15 mouse cellular contexts compared by ENCODE assay signal in genomic region chr19:45516264-45516663, GRCm38 (mm10). TPM values are rescaled to one million over a fixed set of nuclear protein-coding genes. Genes with fewer than 3 reads are reported as not detected.
DNase-seq lines count a peak whose midpoint lies in the region; ATAC-seq lines count a peak whose summit lies in the region.
"Had no signal": no experiment of that assay in that cellular context is flagged by ENCODE, and none has a peak within 500 bp of the region (broad histone marks: within the 10 kb centered on the region; RNA-seq: fewer than 3 reads in every experiment).

No protein-coding gene starts in this region.

- no peaks in the 10 kb centered on the region for H3K9me3 ChIP-seq in midbrain, embryonic 14.5 days (ENCODE audit: control insufficient read depth, low read length)
- H3K9me3 ChIP-seq: embryonic facial prominence, embryonic 10.5 days; embryonic facial prominence, embryonic 12.5 days; forebrain, embryonic 13.5 days; forebrain, embryonic 15.5 days had no signal

- no peak overlapping the region for H3K4me2 ChIP-seq in midbrain, embryonic 14.5 days (ENCODE audit: low read length)
- H3K4me2 ChIP-seq: embryonic facial prominence, embryonic 12.5 days; forebrain, embryonic 13.5 days; forebrain, embryonic 15.5 days had no signal

- no peaks in the 10 kb centered on the region for H3K4me1 ChIP-seq in midbrain, embryonic 14.5 days (ENCODE audit: control insufficient read depth, insufficient read depth, low read length)
- H3K4me1 ChIP-seq: embryonic facial prominence, embryonic 10.5 days; embryonic facial prominence, embryonic 12.5 days had no signal

- no peaks in the 10 kb centered on the region for H3K27me3 ChIP-seq in midbrain, embryonic 14.5 days (ENCODE audit: control insufficient read depth, insufficient read depth, low read length)
- H3K27me3 ChIP-seq: embryonic facial prominence, embryonic 12.5 days; forebrain, embryonic 13.5 days; forebrain, embryonic 15.5 days had no signal

- ATAC-seq in midbrain, embryonic 14.5 days (ENCODE audit: low FRiP score, low TSS enrichment), result no peak
- ATAC-seq: forebrain, embryonic 13.5 days; forebrain, embryonic 15.5 days; forebrain, postnatal 0 days had no signal

- H3K4me3 ChIP-seq in midbrain, embryonic 14.5 days (replicated peaks; ENCODE audit: low read depth, low read length), result no peak overlapping the region
- H3K4me3 ChIP-seq: embryonic facial prominence, embryonic 10.5 days; embryonic facial prominence, embryonic 12.5 days; forebrain, embryonic 13.5 days; forebrain, embryonic 15.5 days had no signal

- WGBS in midbrain, embryonic 14.5 days, result 94% methylated on average over 12 of the region's 12 CpGs

- H3K27ac ChIP-seq in midbrain, embryonic 14.5 days (replicated peaks; ENCODE audit: low read depth, low read length), result no peak overlapping the region
- H3K27ac ChIP-seq: embryonic facial prominence, embryonic 10.5 days; embryonic facial prominence, embryonic 12.5 days; forebrain, embryonic 13.5 days; forebrain, embryonic 15.5 days had no signal

- peaks cover 68% of the 10 kb centered on the region for H3K36me3 ChIP-seq in midbrain, embryonic 14.5 days (ENCODE audit: control insufficient read depth, insufficient read depth, low read length)

- H3K9ac ChIP-seq in midbrain, embryonic 14.5 days (replicated peaks; ENCODE audit: low read length), result no peak overlapping the region
- H3K9ac ChIP-seq: embryonic facial prominence, embryonic 12.5 days; forebrain, embryonic 13.5 days; forebrain, embryonic 15.5 days; forebrain, postnatal 0 days had no signal

- DNase-seq in adrenal gland, adult 2 months, result peak; percentile 66
- DNase-seq in adrenal gland, adult 18-20 months (ENCODE audit: low spot score in 2 of 2), result no peak
- peak; percentile 33 for DNase-seq in adrenal gland, postnatal 25 days
- DNase-seq in adrenal gland, postnatal 10 days, result no peak
- no peak for DNase-seq in midbrain, embryonic 14.5 days
- DNase-seq: cerebellum, adult 11-12 months; cerebellum, adult 2 months; cerebellum, adult 9-10 months; cerebellum, postnatal 10 days; cerebellum, postnatal 25 days; forebrain, postnatal 0 days had no signal

RNA-seq across cellular contexts. Expression of gene Poll, which starts 44.1 kb away (rescaled TPM):
- total RNA-seq in adrenal gland, adult 2 months (2021), result 10 to 100 TPM; 10.3 to 14.9 TPM
- 11.3 and 11.9 TPM in 2 replicates for polyA plus RNA-seq in adrenal gland, adult 2 months (2012; rRNA removed)
- total RNA-seq in adrenal gland, adult 18-20 months (2021), result 10 to 100 TPM in 1 of 2 experiments, 1 to 10 TPM in 1; 9.4 to 11.0 TPM
- total RNA-seq in adrenal gland, postnatal 25 days (2021), result 12.4 and 15.5 TPM in 2 replicates
- total RNA-seq in adrenal gland, postnatal 10 days (2021), result 10 to 100 TPM in 1 of 2 experiments, 1 to 10 TPM in 1; 9.0 to 10.7 TPM
- polyA plus RNA-seq in midbrain, embryonic 14.5 days (2014; fragmentation: Nextera tagmentation; extraction: Ambion mirVana), result 11.9 and 14.2 TPM in 2 replicates

RNA-seq across cellular contexts. Expression of gene Gm17018, which starts 44.2 kb away (rescaled TPM):
- 10 to 100 TPM; 29.0 to 38.0 TPM for total RNA-seq in adrenal gland, adult 2 months (2021)
- 0.98 and 2.1 TPM in 2 replicates for polyA plus RNA-seq in adrenal gland, adult 2 months (2012; rRNA removed)
- total RNA-seq in adrenal gland, adult 18-20 months (2021), result 10 to 100 TPM; 28.4 to 33.9 TPM
- 26.2 and 31.8 TPM in 2 replicates for total RNA-seq in adrenal gland, postnatal 25 days (2021)
- total RNA-seq in adrenal gland, postnatal 10 days (2021), result 10 to 100 TPM; 21.0 to 22.5 TPM
- 57.0 and 68.6 TPM in 2 replicates for polyA plus RNA-seq in midbrain, embryonic 14.5 days (2014; fragmentation: Nextera tagmentation; extraction: Ambion mirVana)

Comparison
In these comparisons a context has a peak if more than half of its experiments do, and no peak if none do; other contexts are left out.
1. DNase-seq: peak in adrenal gland, adult 2 months (single experiment) and adrenal gland, postnatal 25 days (single experiment); none in adrenal gland, adult 18-20 months (0 of 2), adrenal gland, postnatal 10 days (single experiment) and midbrain, embryonic 14.5 days (single experiment).